Mouse (Mus musculus) thymus, adult 2 months (tissue): Measurements from ENCODE around the gene Stk32c. TPM values are rescaled to one million over a fixed set of nuclear protein-coding genes. Genes with fewer than 3 reads are reported as not detected.

Experiments used
- DNase-seq: peaks from one replicate; pipeline ENCODE4 v3.0.0; 2021
- H3K27ac ChIP-seq: fragments of 200-500 bp; 2 replicates; pipeline ENCODE4 v1.5.1; 2012; ENCODE audit warnings: low read length, control low read depth; ENCODE audit not compliant: control insufficient read depth, insufficient read depth
- H3K27me3 ChIP-seq: fragments of 200-500 bp; 2 replicates; pipeline ENCODE4 v1.6.1; 2012; ENCODE audit warnings: mild to moderate bottlenecking, low read length, moderate library complexity, mixed read lengths; ENCODE audit not compliant: control insufficient read depth, insufficient read depth
- H3K36me3 ChIP-seq: fragments of 200-500 bp; 2 replicates; pipeline ENCODE4 v1.6.1; 2012; ENCODE audit warnings: mild to moderate bottlenecking, low read length, moderate library complexity; ENCODE audit not compliant: control insufficient read depth, insufficient read depth
- H3K4me1 ChIP-seq: fragments of 200-500 bp; replicated peaks from 2 replicates; pipeline ENCODE4 v1.6.1; 2012; ENCODE audit warnings: low read length; ENCODE audit not compliant: control insufficient read depth, insufficient read depth
- H3K4me3 ChIP-seq: fragments of 200-500 bp; 2 replicates; pipeline ENCODE4 v1.5.1; 2012; ENCODE audit warnings: mild to moderate bottlenecking, low read length, control low read depth, moderate library complexity; ENCODE audit not compliant: control insufficient read depth, insufficient read depth
- CTCF ChIP-seq: fragments of 200-500 bp; IDR thresholded peaks from 2 replicates; pipeline ENCODE4 v1.5.1; 2012; ENCODE audit warnings: mild to moderate bottlenecking, control low read depth, low read length, moderate library complexity, borderline replicate concordance; ENCODE audit not compliant: control insufficient read depth, poor library complexity, insufficient read depth; ENCODE audit errors: extremely low read depth
- POLR2A ChIP-seq: fragments of 200-500 bp; IDR thresholded peaks from 2 replicates; pipeline ENCODE4 v1.6.1; 2012; ENCODE audit warnings: mild to moderate bottlenecking, low read length, control low read depth, moderate library complexity; ENCODE audit not compliant: control insufficient read depth, poor library complexity, insufficient read depth; ENCODE audit errors: extremely low read depth
- WGBS: fragments of 180-500 bp; shearing (Covaris S2); methylation state at CpG from one replicate; pipeline ENCODE4 v1.1.7; 2018; 5-methylcytosine and 5-hydroxymethylcytosine counted together
- polyA plus RNA-seq: library from polyadenylated mRNA; depleted of rRNA; stranded (reverse); fragments of >200 nt; gene quantifications from 2 replicates; pipeline ENCODE4 v1.2.3, GENCODE M21; 2012

Gene Stk32c
- polyA plus RNA-seq, 1 experiment = 1.3 TPM

DNA sequence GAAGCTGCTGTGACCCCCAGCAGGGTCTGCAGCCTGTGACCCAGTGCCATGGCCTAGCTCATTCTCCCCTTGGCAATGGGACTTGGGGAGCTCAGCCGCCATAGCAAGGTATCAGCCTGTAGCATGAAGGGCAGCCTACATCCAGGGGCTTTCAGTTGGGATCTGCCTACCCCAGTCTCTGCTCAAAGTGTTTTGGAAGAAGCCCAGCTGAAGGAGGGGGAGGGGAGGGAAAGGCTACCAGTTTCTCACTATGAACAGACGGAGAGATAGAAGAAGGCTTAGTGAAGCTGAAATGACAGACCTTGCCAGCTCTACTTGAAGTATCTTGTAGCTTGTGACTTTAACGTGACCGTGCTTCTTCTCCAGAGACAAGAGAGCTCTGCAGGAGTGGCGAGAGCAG is 16.7 kb upstream of the Stk32c start:
- Histone ChIP-seq H3K4me3 (no peak overlapping the region), H3K4me1 (peaks cover 45% of the 10 kb centered on the region), H3K36me3 (no peaks in the 10 kb centered on the region), H3K27ac (no peak overlapping the region), H3K27me3 (no peaks in the 10 kb centered on the region)
- DNase-seq = no peak
- 95% methylated on average over 5 of the region's 5 CpGs for WGBS
- TF ChIP-seq POLR2A = no peak
- no peak for TF ChIP-seq CTCF

DNA sequence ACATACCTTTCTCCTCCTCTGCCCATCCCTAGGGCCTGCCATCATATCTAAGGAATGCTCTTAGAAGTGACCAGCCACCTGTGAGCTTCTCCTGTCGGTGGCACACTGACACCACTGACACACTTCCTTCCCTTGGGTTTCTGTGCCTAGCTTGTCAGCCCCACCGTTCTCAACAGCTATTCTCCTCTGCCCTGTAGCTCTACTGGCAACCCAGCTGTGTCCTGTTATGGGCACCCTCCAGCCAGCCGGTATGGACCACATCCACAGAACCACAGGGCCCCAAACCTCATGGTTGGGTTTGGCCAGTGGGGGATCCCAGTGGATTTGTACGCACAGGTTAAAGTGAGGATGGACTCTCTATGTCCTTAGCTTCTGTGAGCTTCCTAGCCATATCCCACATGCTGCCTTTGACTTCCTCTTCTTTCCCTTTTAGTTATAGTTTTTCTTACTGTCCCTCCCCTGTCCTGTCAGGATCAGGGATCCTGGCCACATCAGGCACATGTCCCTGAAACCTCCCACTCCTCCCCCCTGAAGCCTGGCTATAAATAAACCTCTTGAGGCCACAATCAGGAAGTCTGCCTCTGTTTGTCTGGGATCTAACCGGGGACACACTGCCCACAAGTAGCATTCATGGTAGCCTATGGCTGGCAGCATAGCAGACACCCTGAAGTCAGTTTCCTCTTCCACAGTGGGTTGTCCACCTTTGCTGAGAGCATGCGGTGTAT is 15.5 kb upstream of the Stk32c start:
- Histone ChIP-seq H3K36me3 (no peaks in the 10 kb centered on the region), H3K4me1 (peaks cover 49% of the 10 kb centered on the region), H3K27ac (no peak overlapping the region), H3K27me3 (no peaks in the 10 kb centered on the region), H3K4me3 (no peak overlapping the region)
- no peak for DNase-seq
- 27% methylated on average over 6 of the region's 6 CpGs for WGBS
- TF ChIP-seq CTCF (no peak), POLR2A (no peak)

DNA sequence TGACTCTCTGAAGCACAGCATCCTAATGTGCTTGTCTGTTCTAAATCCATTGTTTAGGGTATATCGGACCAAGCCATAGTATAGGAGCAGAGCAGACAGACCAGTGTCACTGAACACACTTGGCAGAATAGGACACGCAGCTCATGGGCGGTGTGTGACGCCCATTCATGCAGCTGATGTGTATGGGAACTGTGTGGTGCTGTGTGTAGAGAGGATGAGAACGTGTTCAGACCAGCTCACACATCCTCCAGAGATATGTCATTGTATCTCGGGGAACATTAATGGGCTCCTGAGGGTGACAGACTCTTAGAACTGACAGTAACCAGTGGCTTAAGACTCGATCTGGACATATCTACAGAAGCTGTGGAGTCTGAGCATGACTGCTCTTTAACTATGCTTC is 13.3 kb upstream of the Stk32c start:
- Histone ChIP-seq H3K27me3 (no peaks in the 10 kb centered on the region), H3K4me1 (peaks cover 61% of the 10 kb centered on the region), H3K36me3 (no peaks in the 10 kb centered on the region), H3K27ac (peak overlapping the region; percentile 90; the same call in 1 of the 2 replicates), H3K4me3 (no peak overlapping the region)
- no peak for DNase-seq
- TF ChIP-seq POLR2A = no peak
- TF ChIP-seq CTCF = no peak
- 96% methylated on average over 7 of the region's 7 CpGs for WGBS

DNA sequence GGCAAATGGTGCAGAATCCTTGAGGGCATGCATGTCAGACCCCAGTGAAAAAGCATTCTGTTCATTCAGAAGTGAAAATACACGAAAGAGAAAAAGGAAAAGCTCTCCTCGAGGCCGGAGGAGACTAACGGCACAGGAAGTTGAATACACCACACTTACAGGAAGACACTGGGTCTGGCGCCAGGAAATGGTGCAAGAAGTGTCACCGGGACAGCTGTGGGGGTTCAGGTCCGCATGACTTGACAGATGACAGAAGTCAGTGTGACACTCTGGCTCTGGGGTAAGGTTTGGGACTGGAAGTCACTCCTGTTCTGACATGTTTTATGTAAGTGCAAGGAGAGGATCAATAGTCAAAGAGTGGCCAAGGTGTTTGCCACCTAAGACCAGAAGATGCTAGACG is 11.6 kb upstream of the Stk32c start:
- 6% methylated on average over 8 of the region's 8 CpGs for WGBS
- Histone ChIP-seq H3K4me3 (no peak overlapping the region), H3K27ac (peak overlapping the region; percentile 90), H3K36me3 (no peaks in the 10 kb centered on the region), H3K27me3 (no peaks in the 10 kb centered on the region), H3K4me1 (peaks cover 66% of the 10 kb centered on the region)
- peak; percentile 69 for DNase-seq
- TF ChIP-seq POLR2A = peak; percentile 40; the same call in 1 of the 2 replicates
- no peak for TF ChIP-seq CTCF

DNA sequence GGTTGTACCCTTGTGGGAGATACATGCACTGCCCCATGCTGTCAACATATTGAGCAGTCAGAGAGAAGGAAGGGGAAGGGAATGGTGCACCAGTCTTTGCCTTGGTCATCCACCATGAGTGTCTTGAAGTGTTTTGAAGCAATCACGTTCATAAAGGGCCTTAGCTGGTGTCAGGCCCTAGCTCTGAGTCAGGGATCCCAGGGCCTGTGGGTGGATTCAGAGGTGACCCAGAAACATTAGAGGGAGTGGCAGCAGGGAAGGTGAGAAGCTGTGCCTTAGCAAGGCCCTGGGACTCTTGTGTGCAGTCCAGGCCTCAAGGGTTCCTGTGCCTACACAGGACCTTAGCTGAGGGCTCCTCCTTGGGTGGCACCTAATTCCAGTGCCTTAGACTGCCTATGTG is 11.0 kb upstream of the Stk32c start:
- Histone ChIP-seq H3K4me1 (peaks cover 67% of the 10 kb centered on the region), H3K27me3 (no peaks in the 10 kb centered on the region), H3K4me3 (no peak overlapping the region), H3K27ac (peak overlapping the region; percentile 90), H3K36me3 (no peaks in the 10 kb centered on the region)
- 96% methylated on average over 1 of the region's 1 CpGs for WGBS
- TF ChIP-seq POLR2A (no peak), CTCF (no peak)
- no peak for DNase-seq

DNA sequence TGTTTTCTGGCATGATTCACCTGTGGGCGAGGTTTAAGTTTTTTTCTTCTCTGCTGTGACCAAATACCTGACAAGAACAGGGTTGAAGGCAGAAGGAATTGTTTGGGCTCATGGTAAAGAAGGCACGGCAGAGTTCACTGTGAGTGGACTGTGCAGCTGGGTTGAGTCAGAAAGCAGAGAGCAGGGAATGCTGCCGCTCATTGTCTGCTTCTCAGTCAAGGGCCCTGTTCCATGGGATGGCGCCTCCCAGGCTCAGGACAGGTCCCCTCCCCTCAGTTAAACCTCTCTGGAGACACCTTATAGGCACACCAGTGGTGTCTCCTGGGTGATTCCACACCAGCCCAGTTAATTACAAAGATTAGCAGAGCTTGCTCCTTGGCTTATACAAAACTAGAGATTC is 9.2 kb upstream of the Stk32c start:
- Histone ChIP-seq H3K4me3 (no peak overlapping the region), H3K36me3 (no peaks in the 10 kb centered on the region), H3K4me1 (peaks cover 58% of the 10 kb centered on the region), H3K27me3 (no peaks in the 10 kb centered on the region), H3K27ac (no peak overlapping the region)
- TF ChIP-seq CTCF (no peak), POLR2A (no peak)
- no peak for DNase-seq
- 96% methylated on average over 4 of the region's 4 CpGs for WGBS
